Mouse (Mus musculus): ENCODE data around the gene Cnga2. TPM values are rescaled to one million over a fixed set of nuclear protein-coding genes. Genes with fewer than 3 reads are reported as not detected.

Gene Cnga2
- total RNA-seq, 2 experiments from 2014 or later: not detected

DNA sequence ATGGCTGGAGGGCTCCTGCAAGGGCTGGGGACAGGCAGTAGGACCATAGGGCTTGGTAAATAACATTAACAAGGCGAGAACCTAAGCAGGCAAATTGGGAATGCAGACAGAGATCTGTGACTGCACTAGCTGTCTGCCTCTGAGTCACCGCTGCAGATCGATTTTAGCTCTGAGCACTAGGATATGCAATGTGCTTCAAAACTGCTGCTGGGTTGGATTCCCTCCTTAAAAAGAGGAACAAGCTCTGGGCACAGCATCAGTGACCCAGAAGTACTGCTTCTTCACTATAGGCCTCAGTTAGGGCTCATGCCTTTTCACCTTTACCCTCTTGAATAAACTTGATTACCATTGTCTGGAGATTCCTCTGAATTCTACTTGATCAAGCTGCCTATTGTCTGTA is 31.9 kb downstream of the Cnga2 start:
- ATAC-seq (replicated peaks; ENCODE audit: low FRiP score, poor library complexity, severe bottlenecking): no peak

DNA sequence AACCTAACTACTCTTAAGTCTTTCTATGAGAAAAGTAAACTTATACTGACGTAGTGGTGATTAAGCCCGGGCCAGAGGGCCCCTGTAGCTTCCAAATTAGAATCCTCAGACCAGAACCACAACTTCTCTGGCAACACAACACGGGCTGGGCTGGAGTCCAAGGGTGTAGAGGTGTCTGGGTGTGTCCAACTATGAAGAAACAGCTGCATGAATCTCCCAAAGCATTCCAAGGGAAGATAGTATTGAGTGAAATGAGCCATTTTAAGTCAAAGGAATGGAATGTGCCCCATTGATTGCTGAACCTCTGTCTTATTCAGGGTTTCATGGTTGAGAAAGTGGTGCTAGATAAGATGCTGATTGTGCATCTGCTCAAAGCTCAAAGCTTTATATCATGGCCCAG is 52.4 kb downstream of the Cnga2 start:
- ATAC-seq (replicated peaks; ENCODE audit: low FRiP score, poor library complexity, severe bottlenecking): no peak

GRCm38 (mm10) chrX:72047918-72048317 is 56.3 kb downstream of the Cnga2 start:
- no peak for ATAC-seq (replicated peaks; ENCODE audit: low FRiP score, poor library complexity, severe bottlenecking)

Other genes with a start within 250 kb of the Cnga2 start
- 10.0 and 23.2 TPM in 2 replicates for gene Vma21, start 175.9 kb upstream of the Cnga2 start, total RNA-seq (2015; ENCODE audit: low replicate concordance)
- gene Vma21, start 175.9 kb upstream of the Cnga2 start, total RNA-seq (2017; ENCODE audit: low replicate concordance): 2.5 and 3.8 TPM in 2 replicates
- not detected in 2 replicates for gene Gm1141, start 70.8 kb upstream of the Cnga2 start, total RNA-seq (2015; ENCODE audit: low replicate concordance)
- gene Gm1141, start 70.8 kb upstream of the Cnga2 start, total RNA-seq (2017; ENCODE audit: low replicate concordance): 0.51 TPM in 1 of 2 replicates, not detected in the other
- not detected in 2 replicates for gene Prrg3, start 29.2 kb upstream of the Cnga2 start, total RNA-seq (2015; ENCODE audit: low replicate concordance)
- gene Prrg3, start 29.2 kb upstream of the Cnga2 start, total RNA-seq (2017; ENCODE audit: low replicate concordance): not detected in 2 replicates
- gene Fate1, start 18.9 kb upstream of the Cnga2 start, total RNA-seq (2015; ENCODE audit: low replicate concordance): not detected in 2 replicates
- not detected in 2 replicates for gene Fate1, start 18.9 kb upstream of the Cnga2 start, total RNA-seq (2017; ENCODE audit: low replicate concordance)
- not detected in 2 replicates for gene Magea4, start 230.2 kb downstream of the Cnga2 start, total RNA-seq (2015; ENCODE audit: low replicate concordance)
- not detected in 2 replicates for gene Magea4, start 230.2 kb downstream of the Cnga2 start, total RNA-seq (2017; ENCODE audit: low replicate concordance)

All from erythroblast, adult 5-6 weeks (primary cell).